Mouse (Mus musculus): ENCODE measurements around the gene Prkn. TPM values are rescaled to one million over a fixed set of nuclear protein-coding genes. Genes with fewer than 3 reads are reported as not detected.

Gene Prkn
- polyA plus RNA-seq, 1 experiment from 2014 or later: 3.5 TPM

DNA sequence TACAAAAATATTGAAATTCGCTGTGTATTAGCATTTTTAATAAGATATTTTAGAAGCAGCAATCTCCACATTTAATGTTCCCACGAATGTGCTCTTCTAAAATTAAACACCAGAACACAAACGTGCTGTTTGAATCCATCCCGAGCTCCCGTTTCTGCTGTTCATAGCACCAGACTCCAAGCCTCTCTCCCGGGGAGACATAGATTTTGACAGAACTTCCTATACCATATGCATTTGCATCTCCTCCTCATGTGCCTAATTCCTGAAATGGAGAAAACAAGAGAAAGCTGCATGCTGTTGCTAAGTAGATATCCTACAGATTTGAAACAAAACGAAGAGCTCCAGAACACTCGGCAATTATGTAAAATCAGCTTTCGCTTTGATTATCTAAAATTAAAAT is 733.5 kb downstream of the Prkn start:
- Histone ChIP-seq H3K9ac (ENCODE audit: low read length) (no peak overlapping the region), H3K4me1 (ENCODE audit: control insufficient read depth in 2 of 2, insufficient read depth in 2 of 2, low read length in 2 of 2) (no peaks in the 10 kb centered on the region), H3K36me3 (ENCODE audit: control insufficient read depth, insufficient read depth, low read length) (no peaks in the 10 kb centered on the region), H3K9me3 (ENCODE audit: control insufficient read depth, low read length) (0 out of 2 replicates have a peak, but pooled peaks cover 3% of the 10 kb centered on the region), H3K27ac (replicated peaks in 1 of 2; ENCODE audit: control insufficient read depth in 1 of 2, insufficient read depth in 1 of 2, low read depth in 2 of 2, low read length in 2 of 2) (no peak overlapping the region), H3K4me2 (ENCODE audit: low read length) (no peak overlapping the region), H3K4me3 (ENCODE audit: control insufficient read depth in 1 of 2, insufficient read depth in 1 of 2, low read depth in 1 of 2, low read length in 2 of 2) (no peak overlapping the region), H3K27me3 (ENCODE audit: control insufficient read depth, insufficient read depth, low read length) (no peaks in the 10 kb centered on the region; the same call in 1 of the 2 replicates)
- no peak for ATAC-seq (ENCODE audit: insufficient number of reproducible peaks, insufficient read depth, low FRiP score, low read depth)
- WGBS: 84% methylated on average over 9 of the region's 9 CpGs

DNA sequence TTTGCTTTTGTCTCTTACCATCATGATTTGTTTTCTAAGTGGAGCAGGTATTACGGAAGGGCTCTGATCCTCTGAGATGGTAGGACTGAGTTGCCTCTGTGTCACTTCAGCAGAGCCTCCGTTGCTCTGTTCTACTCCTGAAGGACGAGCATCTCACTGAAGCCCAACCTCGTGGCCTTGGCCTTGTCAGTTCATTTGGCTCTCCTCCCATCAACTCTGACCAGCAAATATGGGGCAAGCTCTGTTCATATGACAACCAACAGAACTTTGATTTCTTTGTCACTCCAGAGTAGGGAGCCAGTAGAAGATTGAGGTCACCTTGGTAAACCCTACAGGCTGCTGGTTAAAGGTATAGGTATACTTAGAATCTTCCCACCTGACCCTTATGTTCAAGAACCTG is 745.3 kb downstream of the Prkn start:
- H3K4me3 ChIP-seq (ENCODE audit: control insufficient read depth in 1 of 2, insufficient read depth in 1 of 2, low read depth in 1 of 2, low read length in 2 of 2): no peak overlapping the region
- no peaks in the 10 kb centered on the region for H3K27me3 ChIP-seq (ENCODE audit: control insufficient read depth, insufficient read depth, low read length)
- no peaks in the 10 kb centered on the region for H3K4me1 ChIP-seq (ENCODE audit: control insufficient read depth in 2 of 2, insufficient read depth in 2 of 2, low read length in 2 of 2)
- no peak overlapping the region for H3K9ac ChIP-seq (ENCODE audit: low read length)
- H3K9me3 ChIP-seq (ENCODE audit: control insufficient read depth, low read length): no peaks in the 10 kb centered on the region
- H3K27ac ChIP-seq (replicated peaks in 1 of 2; ENCODE audit: control insufficient read depth in 1 of 2, insufficient read depth in 1 of 2, low read depth in 2 of 2, low read length in 2 of 2): no peak overlapping the region
- H3K36me3 ChIP-seq (ENCODE audit: control insufficient read depth, insufficient read depth, low read length): no peaks in the 10 kb centered on the region
- ATAC-seq (ENCODE audit: insufficient number of reproducible peaks, insufficient read depth, low FRiP score, low read depth): no peak
- WGBS: 73% methylated on average over 4 of the region's 4 CpGs
- no peak overlapping the region for H3K4me2 ChIP-seq (ENCODE audit: low read length)

DNA sequence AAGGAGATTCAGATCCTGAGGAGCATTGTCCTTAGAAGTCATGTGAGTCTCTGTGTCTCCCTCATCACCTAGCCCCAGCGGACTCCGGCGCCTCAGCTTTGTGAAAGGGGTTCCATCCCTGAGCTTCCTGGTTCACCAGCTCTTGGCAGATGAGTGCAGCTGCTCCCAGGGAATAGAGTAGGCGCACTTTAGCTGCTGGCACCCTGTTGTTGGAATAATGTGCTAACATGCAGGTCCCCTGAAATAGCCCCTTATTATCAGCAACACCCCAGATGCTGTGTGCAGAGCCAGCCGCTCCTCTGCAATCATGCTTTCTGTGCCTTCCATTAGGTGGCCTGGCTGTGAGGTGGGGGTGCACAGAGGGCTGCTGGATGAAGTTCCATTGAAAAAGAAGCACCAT is 767.7 kb downstream of the Prkn start:
- Histone ChIP-seq H3K4me2 (ENCODE audit: low read length) (no peak overlapping the region), H3K36me3 (ENCODE audit: control insufficient read depth, insufficient read depth, low read length) (no peaks in the 10 kb centered on the region), H3K9me3 (ENCODE audit: control insufficient read depth, low read length) (no peaks in the 10 kb centered on the region), H3K4me1 (ENCODE audit: control insufficient read depth in 2 of 2, insufficient read depth in 2 of 2, low read length in 2 of 2) (no peaks in the 10 kb centered on the region; a peak in 1 of 4 replicates), H3K27me3 (ENCODE audit: control insufficient read depth, insufficient read depth, low read length) (peaks cover 5% of the 10 kb centered on the region; the same call in 1 of the 2 replicates), H3K4me3 (ENCODE audit: control insufficient read depth in 1 of 2, insufficient read depth in 1 of 2, low read depth in 1 of 2, low read length in 2 of 2) (no peak overlapping the region), H3K27ac (replicated peaks in 1 of 2; ENCODE audit: control insufficient read depth in 1 of 2, insufficient read depth in 1 of 2, low read depth in 2 of 2, low read length in 2 of 2) (no peak overlapping the region), H3K9ac (ENCODE audit: low read length) (no peak overlapping the region)
- 81% methylated on average over 5 of the region's 5 CpGs for WGBS
- ATAC-seq (ENCODE audit: insufficient number of reproducible peaks, insufficient read depth, low FRiP score, low read depth): no peak

DNA sequence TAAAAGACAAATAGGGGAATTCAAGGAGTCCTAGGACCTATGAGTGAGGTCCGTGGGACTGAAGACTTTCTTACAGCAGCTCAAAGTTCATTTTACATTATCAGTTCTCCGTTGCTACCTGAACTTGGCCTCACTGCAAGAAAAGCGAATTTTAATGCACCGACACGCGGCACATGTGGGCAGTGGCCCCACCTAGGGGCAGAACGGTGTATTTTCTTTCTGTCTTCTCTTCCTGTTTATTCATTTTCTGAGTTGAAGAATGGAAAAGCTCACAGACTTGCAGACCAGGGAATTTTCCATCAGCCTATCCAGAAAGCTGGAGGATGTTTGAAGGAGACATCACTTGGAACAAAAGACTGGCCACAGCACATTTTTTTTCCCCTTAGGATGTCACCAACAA is 771.3 kb downstream of the Prkn start:
- 11% methylated on average over 7 of the region's 7 CpGs for WGBS
- Histone ChIP-seq H3K9me3 (ENCODE audit: control insufficient read depth, low read length) (no peaks in the 10 kb centered on the region), H3K27ac (replicated peaks in 1 of 2; ENCODE audit: control insufficient read depth in 1 of 2, insufficient read depth in 1 of 2, low read depth in 2 of 2, low read length in 2 of 2) (no peak overlapping the region), H3K4me2 (ENCODE audit: low read length) (no peak overlapping the region), H3K4me1 (ENCODE audit: control insufficient read depth in 2 of 2, insufficient read depth in 2 of 2, low read length in 2 of 2) (no peaks in the 10 kb centered on the region; a peak in 1 of 4 replicates), H3K4me3 (ENCODE audit: control insufficient read depth in 1 of 2, insufficient read depth in 1 of 2, low read depth in 1 of 2, low read length in 2 of 2) (no peak overlapping the region), H3K27me3 (ENCODE audit: control insufficient read depth, insufficient read depth, low read length) (peaks cover 7% of the 10 kb centered on the region; the same call in 1 of the 2 replicates), H3K9ac (ENCODE audit: low read length) (no peak overlapping the region), H3K36me3 (ENCODE audit: control insufficient read depth, insufficient read depth, low read length) (no peaks in the 10 kb centered on the region)
- no peak for ATAC-seq (ENCODE audit: insufficient number of reproducible peaks, insufficient read depth, low FRiP score, low read depth)

DNA sequence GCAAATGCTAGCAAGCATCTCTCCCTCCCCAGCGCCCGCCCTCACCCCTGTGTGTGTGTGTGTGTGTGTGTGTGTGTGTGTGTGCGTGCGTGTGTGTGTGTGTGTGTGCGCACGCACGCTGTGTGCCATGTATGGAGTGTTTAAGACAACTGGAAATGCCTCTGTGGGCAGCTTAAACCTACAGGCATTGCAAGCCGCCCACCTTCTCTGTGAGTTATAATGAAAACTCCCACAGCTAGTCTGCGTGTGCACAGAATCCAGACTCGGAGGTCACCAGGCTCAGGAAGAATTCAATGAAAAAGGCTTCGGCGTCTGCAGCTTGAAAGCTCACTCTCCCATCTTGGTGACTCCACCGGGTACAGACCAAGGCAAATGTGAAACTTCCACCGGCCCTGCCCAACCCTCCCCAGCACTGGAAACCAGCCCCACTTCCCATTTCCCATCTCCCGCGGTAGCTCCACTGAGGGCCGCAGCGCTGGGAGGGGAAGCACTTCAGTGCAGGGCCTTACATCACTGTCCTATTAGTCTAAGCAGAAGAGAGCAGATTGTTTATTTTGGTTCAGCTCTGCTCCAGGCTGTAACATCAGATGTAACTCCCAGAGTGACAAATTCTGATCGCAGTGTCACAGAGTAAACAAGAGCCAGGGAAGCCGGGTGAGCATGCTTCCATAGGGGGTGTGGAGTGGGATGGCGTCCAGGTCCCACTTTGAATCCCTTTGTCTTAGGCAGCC is 772.8 kb downstream of the Prkn start:
- no peak overlapping the region for H3K4me3 ChIP-seq (ENCODE audit: control insufficient read depth in 1 of 2, insufficient read depth in 1 of 2, low read depth in 1 of 2, low read length in 2 of 2)
- no peak overlapping the region for H3K4me2 ChIP-seq (ENCODE audit: low read length)
- no peaks in the 10 kb centered on the region; a peak in 1 of 4 replicates for H3K4me1 ChIP-seq (ENCODE audit: control insufficient read depth in 2 of 2, insufficient read depth in 2 of 2, low read length in 2 of 2)
- no peaks in the 10 kb centered on the region for H3K36me3 ChIP-seq (ENCODE audit: control insufficient read depth, insufficient read depth, low read length)
- no peak for ATAC-seq (ENCODE audit: insufficient number of reproducible peaks, insufficient read depth, low FRiP score, low read depth)
- no peaks in the 10 kb centered on the region for H3K9me3 ChIP-seq (ENCODE audit: control insufficient read depth, low read length)
- peaks cover 7% of the 10 kb centered on the region; the same call in 1 of the 2 replicates for H3K27me3 ChIP-seq (ENCODE audit: control insufficient read depth, insufficient read depth, low read length)
- no peak overlapping the region for H3K9ac ChIP-seq (ENCODE audit: low read length)
- 45% methylated on average over 19 of the region's 21 CpGs for WGBS
- no peak overlapping the region for H3K27ac ChIP-seq (replicated peaks in 1 of 2; ENCODE audit: control insufficient read depth in 1 of 2, insufficient read depth in 1 of 2, low read depth in 2 of 2, low read length in 2 of 2)

DNA sequence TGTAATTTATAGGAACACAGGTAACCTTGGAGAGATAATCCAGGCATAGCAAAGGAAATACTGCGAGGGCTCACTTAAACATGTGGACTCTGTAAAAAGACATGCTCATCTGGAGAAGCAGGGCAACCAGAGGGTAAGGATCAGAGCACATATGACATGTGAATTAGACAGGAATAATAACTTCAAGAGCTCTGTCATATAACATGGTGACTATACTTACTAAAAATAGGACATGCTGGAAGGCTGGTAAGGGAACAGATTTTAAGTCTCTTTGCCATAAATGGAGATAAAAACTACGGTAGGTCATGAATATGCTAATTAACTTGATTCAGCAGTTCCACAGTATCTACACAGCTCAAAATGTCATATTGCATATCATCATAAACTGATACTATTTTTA is 777.4 kb downstream of the Prkn start:
- 63% methylated on average over 2 of the region's 2 CpGs for WGBS
- H3K9ac ChIP-seq (ENCODE audit: low read length): no peak overlapping the region
- H3K27me3 ChIP-seq (ENCODE audit: control insufficient read depth, insufficient read depth, low read length): peaks cover 5% of the 10 kb centered on the region; the same call in 1 of the 2 replicates
- no peaks in the 10 kb centered on the region; a peak in 1 of 4 replicates for H3K4me1 ChIP-seq (ENCODE audit: control insufficient read depth in 2 of 2, insufficient read depth in 2 of 2, low read length in 2 of 2)
- H3K9me3 ChIP-seq (ENCODE audit: control insufficient read depth, low read length): no peaks in the 10 kb centered on the region
- H3K4me2 ChIP-seq (ENCODE audit: low read length): no peak overlapping the region
- H3K27ac ChIP-seq (replicated peaks in 1 of 2; ENCODE audit: control insufficient read depth in 1 of 2, insufficient read depth in 1 of 2, low read depth in 2 of 2, low read length in 2 of 2): no peak overlapping the region
- no peak for ATAC-seq (ENCODE audit: insufficient number of reproducible peaks, insufficient read depth, low FRiP score, low read depth)
- no peak overlapping the region for H3K4me3 ChIP-seq (ENCODE audit: control insufficient read depth in 1 of 2, insufficient read depth in 1 of 2, low read depth in 1 of 2, low read length in 2 of 2)
- no peaks in the 10 kb centered on the region for H3K36me3 ChIP-seq (ENCODE audit: control insufficient read depth, insufficient read depth, low read length)

DNA sequence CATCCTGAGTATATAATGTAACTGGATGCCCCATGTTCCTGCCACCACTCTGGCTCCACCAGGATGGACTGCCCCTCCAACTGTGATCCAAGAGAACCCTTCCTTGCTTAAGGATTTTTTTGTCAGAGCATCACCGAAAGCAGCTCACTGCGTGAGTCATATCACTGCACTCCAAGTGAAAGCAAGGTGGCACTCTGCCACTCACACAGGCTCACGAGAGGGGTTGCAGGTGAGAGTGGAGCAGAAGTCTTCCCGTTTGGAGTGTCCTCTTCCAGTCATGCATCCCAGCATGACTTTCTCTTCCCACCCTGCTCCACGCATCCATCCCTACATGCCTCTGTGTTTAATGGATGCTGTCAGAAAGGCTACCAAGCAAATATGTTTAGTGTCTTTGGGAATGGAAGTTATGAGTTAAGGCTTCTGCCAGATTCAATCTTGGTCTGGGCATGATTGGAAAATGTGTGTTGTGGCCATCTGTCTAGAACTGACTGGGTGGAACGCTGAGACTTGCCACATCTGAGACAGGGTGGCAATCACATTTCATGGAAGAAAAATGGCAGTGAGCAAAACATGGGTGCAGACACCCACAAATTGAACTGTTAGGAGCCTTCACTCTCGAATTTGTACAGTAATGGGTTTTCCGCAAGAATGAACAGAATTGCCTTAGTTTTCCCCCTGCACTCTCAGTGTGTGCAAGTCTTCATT is 778.9 kb downstream of the Prkn start:
- Histone ChIP-seq H3K36me3 (ENCODE audit: control insufficient read depth, insufficient read depth, low read length) (no peaks in the 10 kb centered on the region), H3K4me1 (ENCODE audit: control insufficient read depth in 2 of 2, insufficient read depth in 2 of 2, low read length in 2 of 2) (no peaks in the 10 kb centered on the region), H3K27ac (replicated peaks in 1 of 2; ENCODE audit: control insufficient read depth in 1 of 2, insufficient read depth in 1 of 2, low read depth in 2 of 2, low read length in 2 of 2) (no peak overlapping the region), H3K9me3 (ENCODE audit: control insufficient read depth, low read length) (no peaks in the 10 kb centered on the region), H3K4me2 (ENCODE audit: low read length) (no peak overlapping the region), H3K27me3 (ENCODE audit: control insufficient read depth, insufficient read depth, low read length) (no peaks in the 10 kb centered on the region), H3K4me3 (ENCODE audit: control insufficient read depth in 1 of 2, insufficient read depth in 1 of 2, low read depth in 1 of 2, low read length in 2 of 2) (no peak overlapping the region), H3K9ac (ENCODE audit: low read length) (no peak overlapping the region)
- 81% methylated on average over 8 of the region's 8 CpGs for WGBS
- no peak for ATAC-seq (ENCODE audit: insufficient number of reproducible peaks, insufficient read depth, low FRiP score, low read depth)
